Mouse (Mus musculus) kidney, embryonic 16.5 days (tissue): ENCODE data around the gene Dgki. TPM values are rescaled to one million over a fixed set of nuclear protein-coding genes. Genes with fewer than 3 reads are reported as not detected.

Experiments used
- polyA plus RNA-seq: library from polyadenylated mRNA; unstranded; fragments of >200 nt; fragmentation: Nextera tagmentation; extraction: Ambion mirVana; gene quantifications from 2 replicates; pipeline ENCODE4 v1.2.1, GENCODE M21; 2015

Dgki gene
- polyA plus RNA-seq, 1 experiment from 2014 or later = 0.74 TPM

Other genes starting within 250 kb of the Dgki start
- gene Creb3l2, start 142.0 kb upstream of the Dgki start, polyA plus RNA-seq = 31.7 and 34.9 TPM in 2 replicates
- 1.2 and 1.4 TPM in 2 replicates for gene Akr1d1, start 230.0 kb upstream of the Dgki start, polyA plus RNA-seq